Mouse (Mus musculus) left cerebral cortex, adult 18-20 months (tissue): ENCODE data around the gene Cxcl17. TPM values are rescaled to one million over a fixed set of nuclear protein-coding genes. Genes with fewer than 3 reads are reported as not detected.

ENCODE experiments used
- DNase-seq, 2 experiments: peaks; one replicate each; pipeline ENCODE4 v3.0.0; 2021 to 2022; ENCODE audit warnings: low spot score in 2 of 2, mixed read lengths in 1 of 2
- total RNA-seq, 2 experiments: library from RNA; stranded (reverse); gene quantifications; 2 replicates each; pipeline ENCODE4 v1.2.3; 2021

Cxcl17 gene
- total RNA-seq, 2 experiments from 2014 or later, result not detected

GRCm38 (mm10) chr7:25392851-25393250 is 19.8 kb downstream of the Cxcl17 start:
- no peak for DNase-seq

GRCm38 (mm10) chr7:25391856-25392453 is 20.7 kb downstream of the Cxcl17 start:
- no peak for DNase-seq

- no peak for DNase-seq
Measured at GRCm38 (mm10) chr7:25390986-25391385, 21.7 kb downstream of the Cxcl17 start.

- no peak for DNase-seq
Measured at GRCm38 (mm10) chr7:25390054-25390770, 22.5 kb downstream of the Cxcl17 start.

- DNase-seq, result no peak
Measured at GRCm38 (mm10) chr7:25388916-25389315, 23.8 kb downstream of the Cxcl17 start.

GRCm38 (mm10) chr7:25387811-25388440 is 24.8 kb downstream of the Cxcl17 start:
- no peak for DNase-seq

- DNase-seq, result no peak
Measured at GRCm38 (mm10) chr7:25385850-25386555, 26.7 kb downstream of the Cxcl17 start.

GRCm38 (mm10) chr7:25385259-25385658 is 27.4 kb downstream of the Cxcl17 start:
- no peak for DNase-seq

GRCm38 (mm10) chr7:25384818-25385217 is 27.9 kb downstream of the Cxcl17 start:
- no peak for DNase-seq

GRCm38 (mm10) chr7:25384318-25384717 is 28.4 kb downstream of the Cxcl17 start:
- DNase-seq, result no peak

GRCm38 (mm10) chr7:25383891-25384290 is 28.8 kb downstream of the Cxcl17 start:
- no peak for DNase-seq

GRCm38 (mm10) chr7:25383385-25383784 is 29.3 kb downstream of the Cxcl17 start:
- no peak for DNase-seq

GRCm38 (mm10) chr7:25382541-25382940 is 30.1 kb downstream of the Cxcl17 start:
- no peak for DNase-seq

- no peak for DNase-seq
Measured at GRCm38 (mm10) chr7:25381284-25381680, 31.4 kb downstream of the Cxcl17 start.

- DNase-seq, result no peak
Measured at GRCm38 (mm10) chr7:25380392-25381283, 32.0 kb downstream of the Cxcl17 start.

- DNase-seq, result peak in 1 of 2 experiments; percentile 57
Measured at GRCm38 (mm10) chr7:25379551-25380351, 32.9 kb downstream of the Cxcl17 start.

- DNase-seq, result no peak
Measured at GRCm38 (mm10) chr7:25378181-25379100, 34.2 kb downstream of the Cxcl17 start.

GRCm38 (mm10) chr7:25377100-25377700 is 35.5 kb downstream of the Cxcl17 start:
- no peak for DNase-seq
